Mouse (Mus musculus) monocyte, adult 5-6 weeks (primary cell): ENCODE data around the gene Wfdc15a. TPM values are rescaled to one million over a fixed set of nuclear protein-coding genes. Genes with fewer than 3 reads are reported as not detected.

Experiments
- total RNA-seq: library from RNA; stranded (forward); fragments of 200-1000, 200-491, 200-594 nt; gene quantifications from 3 replicates; pipeline ENCODE4 v1.2.3, GENCODE M21; 2017

Wfdc15a gene
- total RNA-seq, 1 experiment from 2014 or later, result not detected

Other genes with a start within 250 kb of the Wfdc15a start
- gene Ywhab, start 205.2 kb downstream of the Wfdc15a start, total RNA-seq, result 50.9 to 83.0 TPM (median 67.5 TPM) in 3 replicates
- gene Pabpc1l, start 174.7 kb downstream of the Wfdc15a start, total RNA-seq, result 1.9 to 3.5 TPM in 2 of 3 replicates, not detected in the other
- gene Stk4, start 129.8 kb downstream of the Wfdc15a start, total RNA-seq, result 304 to 378 TPM (median 341 TPM) in 3 replicates
- 38.3 to 59.3 TPM (median 43.2 TPM) in 3 replicates for gene Tomm34, start 129.0 kb downstream of the Wfdc15a start, total RNA-seq
- gene Kcns1, start 29.0 kb downstream of the Wfdc15a start, total RNA-seq, result not detected in 3 replicates
- gene Wfdc5, start 17.4 kb downstream of the Wfdc15a start, total RNA-seq, result not detected in 3 replicates
- not detected in 3 replicates for gene Wfdc12, start 9.5 kb downstream of the Wfdc15a start, total RNA-seq
- not detected in 3 replicates for gene Wfdc15b, start 21.5 kb upstream of the Wfdc15a start, total RNA-seq
- 1.1 to 1.6 TPM in 2 of 3 replicates, not detected in the other for gene Svs2, start 38.3 kb upstream of the Wfdc15a start, total RNA-seq
- gene Svs3b, start 56.5 kb upstream of the Wfdc15a start, total RNA-seq, result not detected in 3 replicates
- gene Svs4, start 78.3 kb upstream of the Wfdc15a start, total RNA-seq, result not detected in 3 replicates
- not detected in 3 replicates for gene Svs3a, start 89.1 kb upstream of the Wfdc15a start, total RNA-seq
- not detected in 3 replicates for gene Svs6, start 116.6 kb upstream of the Wfdc15a start, total RNA-seq
- not detected in 3 replicates for gene Svs5, start 132.6 kb upstream of the Wfdc15a start, total RNA-seq
- gene Slpi, start 189.0 kb upstream of the Wfdc15a start, total RNA-seq, result 7.4 to 25.2 TPM (median 20.6 TPM) in 3 replicates
- gene Rbpjl, start 203.0 kb upstream of the Wfdc15a start, total RNA-seq, result not detected in 3 replicates
- not detected in 3 replicates for gene Matn4, start 205.0 kb upstream of the Wfdc15a start, total RNA-seq
- gene Sdc4, start 243.8 kb upstream of the Wfdc15a start, total RNA-seq, result 14.1 to 26.0 TPM (median 16.6 TPM) in 3 replicates